Mouse (Mus musculus) neural tube, embryonic 13.5 days (tissue): ENCODE results near the gene Selenoi. TPM values are rescaled to one million over a fixed set of nuclear protein-coding genes. Genes with fewer than 3 reads are reported as not detected.
A peak's percentile ranks its signal among the peaks of the same experiment; 100 is the strongest.

Experiments
- ATAC-seq: fragments of 200-750 bp; cut with Nextera tagmentation; 2 replicates; pipeline ENCODE4 v1.8.0; 2017; ENCODE audit warnings: low read depth, mild to moderate bottlenecking, moderate TSS enrichment, moderate library complexity
- H3K27ac ChIP-seq: fragments of 300-500 bp; sonication (generic); replicated peaks from 2 replicates; pipeline ENCODE4 v1.5.1; 2015; ENCODE audit warnings: moderate library complexity, mild to moderate bottlenecking, inconsistent platforms
- H3K27me3 ChIP-seq: fragments of 300-500 bp; sonication (generic); 2 replicates; pipeline ENCODE4 v1.6.1; 2015; ENCODE audit warnings: mild to moderate bottlenecking, inconsistent platforms
- H3K36me3 ChIP-seq: fragments of 300-500 bp; sonication (generic); 2 replicates; pipeline ENCODE4 v1.6.1; 2015; ENCODE audit warnings: mild to moderate bottlenecking, inconsistent platforms
- H3K4me1 ChIP-seq: fragments of 300-500 bp; sonication (generic); replicated peaks from 2 replicates; pipeline ENCODE4 v1.6.1; 2015; ENCODE audit warnings: inconsistent platforms
- H3K4me2 ChIP-seq: fragments of 300-500 bp; sonication (generic); 2 replicates; pipeline ENCODE4 v1.6.1; 2015; ENCODE audit warnings: inconsistent platforms, mild to moderate bottlenecking, moderate library complexity
- H3K4me3 ChIP-seq: fragments of 300-500 bp; sonication (generic); 2 replicates; pipeline ENCODE4 v1.5.1; 2015; ENCODE audit warnings: mild to moderate bottlenecking, inconsistent platforms
- H3K9ac ChIP-seq: fragments of 300-500 bp; sonication (generic); 2 replicates; pipeline ENCODE4 v1.6.1; 2015; ENCODE audit warnings: moderate library complexity, mild to moderate bottlenecking, inconsistent platforms
- H3K9me3 ChIP-seq: fragments of 300-500 bp; sonication (generic); 2 replicates; pipeline ENCODE4 v1.6.1; 2016; ENCODE audit warnings: inconsistent platforms
- WGBS: fragments of 180-500 bp; shearing (Covaris S2); methylation state at CpG from one replicate; pipeline ENCODE4 v1.1.7; 2015; 5-methylcytosine and 5-hydroxymethylcytosine counted together
- polyA plus RNA-seq: library from polyadenylated mRNA; unstranded; fragments of >200 nt; fragmentation: Nextera tagmentation; extraction: Ambion mirVana; gene quantifications from 2 replicates; pipeline ENCODE4 v1.2.1, GENCODE M21; 2015

Gene Selenoi
- polyA plus RNA-seq, 1 experiment from 2014 or later = 23.8 TPM

- Histone ChIP-seq H3K27me3 (no peaks in the 10 kb centered on the region), H3K27ac (0 out of 2 replicates have a peak overlapping the region, but pooled peaks have one; percentile 33), H3K36me3 (no peaks in the 10 kb centered on the region), H3K9me3 (no peaks in the 10 kb centered on the region), H3K9ac (no peak overlapping the region), H3K4me2 (no peak overlapping the region), H3K4me3 (no peak overlapping the region), H3K4me1 (peaks cover 27% of the 10 kb centered on the region)
- 29% methylated on average over 1 of the region's 1 CpGs for WGBS
- ATAC-seq = no peak
Observed at GRCm38 (mm10) chr5:30242410-30242809, 10.0 kb downstream of the Selenoi start.

GRCm38 (mm10) chr5:30243741-30244140, 11.4 kb downstream of the Selenoi start:
- H3K27ac ChIP-seq = peak overlapping the region; percentile 56; the same call in 1 of the 2 replicates
- H3K9ac ChIP-seq = no peak overlapping the region
- no peak overlapping the region for H3K4me3 ChIP-seq
- H3K4me2 ChIP-seq = no peak overlapping the region
- ATAC-seq = peak; percentile 32; the same call in 1 of the 2 replicates
- H3K36me3 ChIP-seq = peaks cover 1% of the 10 kb centered on the region; the same call in 1 of the 2 replicates
- no peaks in the 10 kb centered on the region for H3K9me3 ChIP-seq
- peaks cover 27% of the 10 kb centered on the region for H3K4me1 ChIP-seq
- no peaks in the 10 kb centered on the region for H3K27me3 ChIP-seq
- WGBS = 65% methylated on average over 9 of the region's 9 CpGs

- Histone ChIP-seq H3K27me3 (no peaks in the 10 kb centered on the region), H3K27ac (no peak overlapping the region), H3K4me3 (no peak overlapping the region), H3K4me2 (no peak overlapping the region), H3K4me1 (peaks cover 27% of the 10 kb centered on the region), H3K9ac (no peak overlapping the region), H3K36me3 (peaks cover 12% of the 10 kb centered on the region; the same call in 1 of the 2 replicates), H3K9me3 (no peaks in the 10 kb centered on the region)
- no peak for ATAC-seq
- 92% methylated on average over 9 of the region's 9 CpGs for WGBS
Observed at GRCm38 (mm10) chr5:30245861-30246416, 13.6 kb downstream of the Selenoi start.

GRCm38 (mm10) chr5:30247666-30248065, 15.3 kb downstream of the Selenoi start:
- WGBS = 97% methylated on average over 1 of the region's 1 CpGs
- Histone ChIP-seq H3K27ac (no peak overlapping the region), H3K4me1 (peaks cover 18% of the 10 kb centered on the region), H3K9me3 (no peaks in the 10 kb centered on the region), H3K4me2 (no peak overlapping the region), H3K9ac (no peak overlapping the region), H3K36me3 (peaks cover 20% of the 10 kb centered on the region; the same call in 1 of the 2 replicates), H3K4me3 (no peak overlapping the region), H3K27me3 (no peaks in the 10 kb centered on the region)
- no peak for ATAC-seq

- Histone ChIP-seq H3K27me3 (no peaks in the 10 kb centered on the region), H3K9me3 (no peaks in the 10 kb centered on the region), H3K27ac (no peak overlapping the region), H3K4me3 (no peak overlapping the region), H3K4me1 (no peaks in the 10 kb centered on the region), H3K9ac (no peak overlapping the region), H3K36me3 (peaks cover 58% of the 10 kb centered on the region), H3K4me2 (no peak overlapping the region)
- no peak for ATAC-seq
- WGBS = 93% methylated on average over 12 of the region's 12 CpGs
Observed at GRCm38 (mm10) chr5:30255567-30256354, 23.4 kb downstream of the Selenoi start.

- no peaks in the 10 kb centered on the region for H3K27me3 ChIP-seq
- no peak overlapping the region for H3K4me2 ChIP-seq
- WGBS = 95% methylated on average over 7 of the region's 7 CpGs
- H3K4me3 ChIP-seq = no peak overlapping the region
- peaks cover 59% of the 10 kb centered on the region for H3K36me3 ChIP-seq
- H3K9me3 ChIP-seq = no peaks in the 10 kb centered on the region
- no peak overlapping the region for H3K9ac ChIP-seq
- H3K4me1 ChIP-seq = no peaks in the 10 kb centered on the region
- no peak for ATAC-seq
- H3K27ac ChIP-seq = no peak overlapping the region
Observed at GRCm38 (mm10) chr5:30258776-30259175, 26.4 kb downstream of the Selenoi start.

GRCm38 (mm10) chr5:30270571-30271190, 38.3 kb downstream of the Selenoi start:
- Histone ChIP-seq H3K4me2 (no peak overlapping the region), H3K4me3 (no peak overlapping the region), H3K27ac (0 out of 2 replicates have a peak overlapping the region, but pooled peaks have one; percentile 23), H3K9ac (no peak overlapping the region), H3K9me3 (no peaks in the 10 kb centered on the region), H3K4me1 (peaks cover 8% of the 10 kb centered on the region), H3K27me3 (no peaks in the 10 kb centered on the region), H3K36me3 (peaks cover 21% of the 10 kb centered on the region)
- WGBS = 70% methylated on average over 11 of the region's 11 CpGs
- ATAC-seq = no peak

- no peaks in the 10 kb centered on the region for H3K27me3 ChIP-seq
- no peak overlapping the region for H3K4me2 ChIP-seq
- H3K27ac ChIP-seq = no peak overlapping the region
- ATAC-seq = no peak
- no peak overlapping the region for H3K9ac ChIP-seq
- no peaks in the 10 kb centered on the region for H3K9me3 ChIP-seq
- peaks cover 10% of the 10 kb centered on the region for H3K36me3 ChIP-seq
- WGBS = 89% methylated on average over 11 of the region's 11 CpGs
- H3K4me1 ChIP-seq = peaks cover 8% of the 10 kb centered on the region
- no peak overlapping the region for H3K4me3 ChIP-seq
Observed at GRCm38 (mm10) chr5:30271599-30272281, 39.4 kb downstream of the Selenoi start.

GRCm38 (mm10) chr5:30276361-30276760, 44.0 kb downstream of the Selenoi start:
- H3K27ac ChIP-seq = no peak overlapping the region
- H3K27me3 ChIP-seq = no peaks in the 10 kb centered on the region
- ATAC-seq = no peak
- no peak overlapping the region for H3K9ac ChIP-seq
- no peaks in the 10 kb centered on the region for H3K9me3 ChIP-seq
- WGBS = 90% methylated on average over 2 of the region's 2 CpGs
- H3K4me3 ChIP-seq = no peak overlapping the region
- H3K4me2 ChIP-seq = no peak overlapping the region
- peaks cover 6% of the 10 kb centered on the region; the same call in 1 of the 2 replicates for H3K4me1 ChIP-seq
- H3K36me3 ChIP-seq = no peaks in the 10 kb centered on the region

- peaks cover 9% of the 10 kb centered on the region; the same call in 1 of the 2 replicates for H3K4me1 ChIP-seq
- no peak overlapping the region for H3K27ac ChIP-seq
- H3K9me3 ChIP-seq = no peaks in the 10 kb centered on the region
- H3K4me2 ChIP-seq = no peak overlapping the region
- 75% methylated on average over 3 of the region's 3 CpGs for WGBS
- H3K27me3 ChIP-seq = no peaks in the 10 kb centered on the region
- H3K4me3 ChIP-seq = no peak overlapping the region
- no peak for ATAC-seq
- H3K9ac ChIP-seq = no peak overlapping the region
- no peaks in the 10 kb centered on the region for H3K36me3 ChIP-seq
Observed at GRCm38 (mm10) chr5:30278952-30279351, 46.6 kb downstream of the Selenoi start.

- Histone ChIP-seq H3K4me3 (no peak overlapping the region), H3K27me3 (no peaks in the 10 kb centered on the region), H3K27ac (no peak overlapping the region), H3K4me2 (no peak overlapping the region), H3K9ac (no peak overlapping the region), H3K36me3 (no peaks in the 10 kb centered on the region), H3K4me1 (peaks cover 9% of the 10 kb centered on the region; the same call in 1 of the 2 replicates), H3K9me3 (no peaks in the 10 kb centered on the region)
- WGBS = 89% methylated on average over 4 of the region's 4 CpGs
- no peak for ATAC-seq
Observed at GRCm38 (mm10) chr5:30279446-30279845, 47.1 kb downstream of the Selenoi start.
